Mouse (Mus musculus): ENCODE measurements at regions not wholly inside any gene's neighbourhood (a gene's known extent, or its start where the extent isn't known, plus 50 kb on each side); places are given as distances from the start of the nearest gene placed in this dataset.

DNA sequence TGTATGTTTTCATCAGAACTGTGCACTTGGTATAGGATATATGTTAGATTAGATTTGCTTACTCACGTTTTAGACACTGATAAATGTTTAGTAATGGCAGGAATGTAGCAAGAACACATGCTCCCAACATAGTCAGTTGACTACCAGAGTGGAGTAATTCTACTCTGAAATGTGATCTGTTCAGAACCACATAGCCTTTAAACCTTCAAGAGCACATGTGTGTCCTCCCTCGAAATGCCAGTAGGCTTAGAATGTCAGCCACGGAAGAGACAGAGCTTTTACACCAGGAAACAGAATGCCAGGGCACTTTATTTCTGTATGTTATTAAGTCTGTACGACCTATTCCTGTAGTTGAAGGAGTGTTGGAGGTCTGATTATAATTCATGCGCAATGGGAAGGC lies 51.3 kb upstream of the Cd28 start:
- Histone ChIP-seq H3K27ac (ENCODE audit: low read depth, low read length) (no peak overlapping the region), H3K27me3 (replicated peaks; ENCODE audit: control insufficient read depth, insufficient read depth, low read length) (no peaks in the 10 kb centered on the region), H3K4me3 (ENCODE audit: low read length) (no peak overlapping the region), H3K36me3 (ENCODE audit: control insufficient read depth, insufficient read depth, low read length) (no peaks in the 10 kb centered on the region), H3K9me3 (ENCODE audit: control insufficient read depth, low read length) (no peaks in the 10 kb centered on the region), H3K4me1 (ENCODE audit: control insufficient read depth, insufficient read depth, low read depth, low read length) (peaks cover 3% of the 10 kb centered on the region; the same call in 1 of the 2 replicates), H3K9ac (ENCODE audit: low read depth, low read length) (no peak overlapping the region), H3K4me2 (ENCODE audit: low read length) (no peak overlapping the region)
- WGBS: 84% methylated on average over 5 of the region's 5 CpGs
- ATAC-seq: no peak

DNA sequence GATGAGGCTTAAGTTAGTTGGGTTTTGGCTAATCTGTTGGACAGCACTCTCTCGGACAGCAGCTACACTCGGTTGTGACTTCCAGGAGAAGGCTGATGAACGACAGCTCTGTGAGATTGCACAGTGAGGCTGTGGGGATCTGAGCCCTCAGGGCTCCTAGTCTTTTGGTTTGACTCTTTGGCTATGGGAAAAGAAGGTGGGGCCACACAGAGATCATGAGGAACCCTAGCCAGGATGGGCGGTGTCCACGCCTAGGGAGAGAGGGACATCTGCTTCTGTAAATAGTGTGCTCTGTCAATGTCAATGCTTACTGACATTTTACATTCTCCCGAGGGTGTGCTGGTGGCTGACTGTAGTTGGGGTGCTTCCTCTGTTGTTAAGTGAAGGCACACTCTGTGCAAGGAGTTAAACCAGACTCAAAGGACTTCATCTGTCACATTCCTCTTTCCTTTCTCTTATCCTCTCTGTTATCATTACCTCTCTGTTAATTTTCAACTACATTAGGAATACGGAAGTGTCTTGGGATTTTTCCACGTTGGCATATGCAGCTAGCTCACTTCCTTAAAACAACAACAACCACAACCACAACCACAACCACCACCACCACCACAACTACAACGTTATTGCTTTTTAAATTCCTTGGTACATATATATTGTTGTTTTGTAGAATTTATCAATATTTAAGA lies 54.2 kb upstream of the Cd28 start:
- Histone ChIP-seq H3K9ac (ENCODE audit: low read depth, low read length) (no peak overlapping the region), H3K27ac (ENCODE audit: low read depth, low read length) (no peak overlapping the region), H3K4me1 (ENCODE audit: control insufficient read depth, insufficient read depth, low read depth, low read length) (no peaks in the 10 kb centered on the region), H3K27me3 (replicated peaks; ENCODE audit: control insufficient read depth, insufficient read depth, low read length) (no peaks in the 10 kb centered on the region), H3K4me3 (ENCODE audit: low read length) (no peak overlapping the region), H3K36me3 (ENCODE audit: control insufficient read depth, insufficient read depth, low read length) (no peaks in the 10 kb centered on the region), H3K9me3 (ENCODE audit: control insufficient read depth, low read length) (no peaks in the 10 kb centered on the region), H3K4me2 (ENCODE audit: low read length) (no peak overlapping the region)
- 53% methylated on average over 9 of the region's 9 CpGs for WGBS
- no peak for ATAC-seq

DNA sequence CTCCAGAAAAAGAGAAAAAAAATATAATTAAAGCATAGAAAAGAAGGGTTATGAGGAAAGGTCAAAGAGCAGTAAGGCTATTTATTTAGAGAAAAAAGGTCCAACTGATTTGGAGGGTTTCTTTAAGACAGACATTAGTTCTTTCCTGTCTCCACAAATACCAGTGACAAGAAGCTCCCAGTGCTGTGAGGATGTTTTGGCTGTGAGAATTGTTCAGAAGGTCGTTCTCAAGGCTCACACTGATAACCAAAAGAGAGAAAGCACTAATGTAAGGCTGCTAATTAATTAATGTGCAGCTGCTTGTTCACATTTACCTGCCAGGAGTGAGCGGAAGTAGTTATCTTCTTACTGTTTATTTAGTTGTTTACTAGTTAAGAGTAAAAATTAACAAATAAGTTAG lies 54.7 kb upstream of the Cd28 start:
- Histone ChIP-seq H3K27ac (ENCODE audit: low read depth, low read length) (no peak overlapping the region), H3K9ac (ENCODE audit: low read depth, low read length) (no peak overlapping the region), H3K4me1 (ENCODE audit: control insufficient read depth, insufficient read depth, low read depth, low read length) (no peaks in the 10 kb centered on the region), H3K4me3 (ENCODE audit: low read length) (no peak overlapping the region), H3K36me3 (ENCODE audit: control insufficient read depth, insufficient read depth, low read length) (no peaks in the 10 kb centered on the region), H3K4me2 (ENCODE audit: low read length) (no peak overlapping the region), H3K9me3 (ENCODE audit: control insufficient read depth, low read length) (no peaks in the 10 kb centered on the region), H3K27me3 (replicated peaks; ENCODE audit: control insufficient read depth, insufficient read depth, low read length) (no peaks in the 10 kb centered on the region)
- WGBS: 66% methylated on average over 2 of the region's 2 CpGs
- ATAC-seq: no peak

DNA sequence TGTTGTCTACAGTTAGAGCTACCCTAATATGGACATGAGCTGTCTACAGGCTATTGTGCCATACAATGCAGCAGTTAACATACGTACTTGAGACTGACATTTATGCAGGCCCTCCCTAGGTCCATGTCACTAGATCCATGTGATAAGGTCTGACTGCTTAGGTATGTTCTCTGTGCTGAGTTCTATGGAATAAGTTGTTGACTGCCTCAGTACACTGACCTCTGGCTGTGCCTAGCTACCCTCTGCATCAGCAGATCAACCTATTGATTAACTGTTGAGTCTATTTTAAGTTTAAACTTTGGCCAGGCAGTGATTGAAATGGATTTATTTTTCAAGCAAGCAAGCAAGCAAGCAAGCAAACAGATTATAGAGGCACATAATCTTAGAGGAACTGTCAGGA lies 57.0 kb upstream of the Cd28 start:
- WGBS: 68% methylated on average over 1 of the region's 1 CpGs
- no peak for ATAC-seq
- no peak overlapping the region for H3K4me3 ChIP-seq (ENCODE audit: low read length)

DNA sequence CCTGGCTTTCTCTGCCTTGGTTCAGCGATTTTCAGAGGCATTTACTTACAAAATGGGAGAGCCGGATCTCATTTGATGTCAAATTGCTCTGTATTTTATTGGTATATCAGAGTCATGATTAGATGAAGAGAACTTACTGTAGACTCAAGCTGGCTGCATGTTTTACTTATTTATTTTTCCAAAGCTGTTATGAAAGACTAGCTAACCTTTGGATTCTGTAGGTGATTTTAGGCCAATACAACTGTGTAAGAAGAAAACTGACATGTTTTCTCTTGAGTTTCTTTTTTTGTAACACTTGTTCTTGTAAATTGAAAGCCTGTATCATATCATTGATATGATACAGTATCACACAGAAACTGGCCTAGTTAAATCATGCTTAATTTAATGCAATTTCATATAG lies 57.6 kb upstream of the Cd28 start:
- Histone ChIP-seq H3K9me3 (ENCODE audit: control insufficient read depth, low read length) (no peaks in the 10 kb centered on the region), H3K4me3 (ENCODE audit: low read length) (no peak overlapping the region), H3K4me1 (ENCODE audit: control insufficient read depth, insufficient read depth, low read depth, low read length) (no peaks in the 10 kb centered on the region), H3K36me3 (ENCODE audit: control insufficient read depth, insufficient read depth, low read length) (no peaks in the 10 kb centered on the region), H3K9ac (ENCODE audit: low read depth, low read length) (no peak overlapping the region), H3K27me3 (replicated peaks; ENCODE audit: control insufficient read depth, insufficient read depth, low read length) (no peaks in the 10 kb centered on the region), H3K27ac (ENCODE audit: low read depth, low read length) (no peak overlapping the region), H3K4me2 (ENCODE audit: low read length) (no peak overlapping the region)
- ATAC-seq: no peak
- WGBS: 70% methylated on average over 2 of the region's 2 CpGs

More for the DNA sequence above, 57.0 kb upstream of the Cd28 start:
- no peaks in the 10 kb centered on the region for H3K9me3 ChIP-seq (ENCODE audit: control insufficient read depth, low read length)
- no peak overlapping the region for H3K27ac ChIP-seq (ENCODE audit: low read depth, low read length)
- H3K4me1 ChIP-seq (ENCODE audit: control insufficient read depth, insufficient read depth, low read depth, low read length): no peaks in the 10 kb centered on the region
- H3K4me2 ChIP-seq (ENCODE audit: low read length): no peak overlapping the region
- H3K36me3 ChIP-seq (ENCODE audit: control insufficient read depth, insufficient read depth, low read length): no peaks in the 10 kb centered on the region
- no peaks in the 10 kb centered on the region for H3K27me3 ChIP-seq (replicated peaks; ENCODE audit: control insufficient read depth, insufficient read depth, low read length)
- no peak overlapping the region for H3K9ac ChIP-seq (ENCODE audit: low read depth, low read length)

DNA sequence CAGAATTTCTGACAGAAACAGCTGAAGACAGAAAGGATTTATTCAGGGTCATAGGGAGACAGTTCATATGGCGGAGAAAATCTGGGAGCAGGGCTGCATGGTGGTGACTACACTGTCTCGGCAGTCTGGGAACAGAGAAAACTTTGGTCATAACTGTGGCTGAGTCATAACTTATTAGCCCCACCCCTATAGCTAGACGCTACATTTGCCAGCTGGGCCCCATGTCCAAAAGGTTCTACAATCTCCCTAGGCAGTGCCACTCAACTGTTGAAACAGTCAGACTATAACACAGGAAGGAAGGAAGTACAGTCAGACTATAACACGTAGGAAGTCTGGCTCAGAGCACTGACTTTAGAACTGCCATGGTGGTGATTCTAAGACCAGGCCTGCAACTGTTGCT lies 58.2 kb upstream of the Cd28 start:
- Histone ChIP-seq H3K36me3 (ENCODE audit: control insufficient read depth, insufficient read depth, low read length) (no peaks in the 10 kb centered on the region), H3K4me1 (ENCODE audit: control insufficient read depth, insufficient read depth, low read depth, low read length) (no peaks in the 10 kb centered on the region), H3K27ac (ENCODE audit: low read depth, low read length) (no peak overlapping the region), H3K9ac (ENCODE audit: low read depth, low read length) (no peak overlapping the region), H3K4me3 (ENCODE audit: low read length) (no peak overlapping the region), H3K4me2 (ENCODE audit: low read length) (no peak overlapping the region), H3K27me3 (replicated peaks; ENCODE audit: control insufficient read depth, insufficient read depth, low read length) (no peaks in the 10 kb centered on the region), H3K9me3 (ENCODE audit: control insufficient read depth, low read length) (no peaks in the 10 kb centered on the region)
- no peak for ATAC-seq
- WGBS: 86% methylated on average over 4 of the region's 4 CpGs

DNA sequence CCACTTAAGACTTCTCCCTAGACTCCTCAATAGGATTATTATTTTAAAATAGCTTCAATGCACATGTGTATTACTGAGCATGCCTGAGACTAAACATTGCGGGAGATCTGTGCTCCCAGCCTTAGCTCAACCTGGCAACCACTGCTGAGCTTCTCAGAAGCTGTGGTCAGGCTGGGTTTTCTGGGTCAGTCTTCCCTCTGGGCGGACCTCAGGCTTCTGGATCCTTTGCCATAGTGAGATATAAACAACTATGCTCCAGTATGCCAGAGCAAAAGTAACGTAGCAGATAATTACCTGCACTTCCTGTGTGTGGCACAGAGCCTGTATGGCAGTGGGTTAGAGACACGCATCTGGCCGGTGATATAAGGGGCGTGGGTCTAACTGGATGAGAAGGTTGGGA lies 59.1 kb upstream of the Cd28 start:
- no peak overlapping the region for H3K4me3 ChIP-seq (ENCODE audit: low read length)
- ATAC-seq: no peak
- WGBS: 88% methylated on average over 6 of the region's 6 CpGs
- H3K4me2 ChIP-seq (ENCODE audit: low read length): no peak overlapping the region
- H3K27ac ChIP-seq (ENCODE audit: low read depth, low read length): no peak overlapping the region
- H3K9me3 ChIP-seq (ENCODE audit: control insufficient read depth, low read length): no peaks in the 10 kb centered on the region
- H3K4me1 ChIP-seq (ENCODE audit: control insufficient read depth, insufficient read depth, low read depth, low read length): no peaks in the 10 kb centered on the region
- no peak overlapping the region for H3K9ac ChIP-seq (ENCODE audit: low read depth, low read length)
- H3K27me3 ChIP-seq (replicated peaks; ENCODE audit: control insufficient read depth, insufficient read depth, low read length): no peaks in the 10 kb centered on the region
- H3K36me3 ChIP-seq (ENCODE audit: control insufficient read depth, insufficient read depth, low read length): no peaks in the 10 kb centered on the region

DNA sequence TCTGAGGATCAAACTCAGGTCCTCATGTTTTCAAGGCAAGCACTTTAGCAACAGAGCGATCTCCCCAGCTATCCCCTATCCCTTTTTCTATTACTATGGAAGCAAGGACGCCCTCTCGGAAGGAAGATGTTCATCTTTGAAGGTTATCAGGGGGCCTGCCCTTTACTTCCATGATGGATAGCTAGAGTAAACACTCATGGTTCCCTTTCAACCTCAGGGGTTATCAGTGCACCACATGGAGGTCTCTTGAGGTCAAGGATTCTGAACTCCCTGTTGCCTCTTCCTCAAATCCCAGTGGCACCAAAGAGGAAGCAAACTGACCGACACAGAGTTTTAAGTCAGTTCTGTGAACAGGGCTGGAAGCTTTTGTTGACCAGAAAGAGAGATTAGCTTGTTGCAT lies 59.6 kb upstream of the Cd28 start:
- H3K27ac ChIP-seq (ENCODE audit: low read depth, low read length): no peak overlapping the region
- no peaks in the 10 kb centered on the region for H3K36me3 ChIP-seq (ENCODE audit: control insufficient read depth, insufficient read depth, low read length)
- 83% methylated on average over 4 of the region's 4 CpGs for WGBS
- H3K9ac ChIP-seq (ENCODE audit: low read depth, low read length): no peak overlapping the region
- no peak overlapping the region for H3K4me3 ChIP-seq (ENCODE audit: low read length)
- H3K27me3 ChIP-seq (replicated peaks; ENCODE audit: control insufficient read depth, insufficient read depth, low read length): no peaks in the 10 kb centered on the region
- no peaks in the 10 kb centered on the region for H3K9me3 ChIP-seq (ENCODE audit: control insufficient read depth, low read length)
- H3K4me1 ChIP-seq (ENCODE audit: control insufficient read depth, insufficient read depth, low read depth, low read length): no peaks in the 10 kb centered on the region
- ATAC-seq: no peak
- no peak overlapping the region for H3K4me2 ChIP-seq (ENCODE audit: low read length)

DNA sequence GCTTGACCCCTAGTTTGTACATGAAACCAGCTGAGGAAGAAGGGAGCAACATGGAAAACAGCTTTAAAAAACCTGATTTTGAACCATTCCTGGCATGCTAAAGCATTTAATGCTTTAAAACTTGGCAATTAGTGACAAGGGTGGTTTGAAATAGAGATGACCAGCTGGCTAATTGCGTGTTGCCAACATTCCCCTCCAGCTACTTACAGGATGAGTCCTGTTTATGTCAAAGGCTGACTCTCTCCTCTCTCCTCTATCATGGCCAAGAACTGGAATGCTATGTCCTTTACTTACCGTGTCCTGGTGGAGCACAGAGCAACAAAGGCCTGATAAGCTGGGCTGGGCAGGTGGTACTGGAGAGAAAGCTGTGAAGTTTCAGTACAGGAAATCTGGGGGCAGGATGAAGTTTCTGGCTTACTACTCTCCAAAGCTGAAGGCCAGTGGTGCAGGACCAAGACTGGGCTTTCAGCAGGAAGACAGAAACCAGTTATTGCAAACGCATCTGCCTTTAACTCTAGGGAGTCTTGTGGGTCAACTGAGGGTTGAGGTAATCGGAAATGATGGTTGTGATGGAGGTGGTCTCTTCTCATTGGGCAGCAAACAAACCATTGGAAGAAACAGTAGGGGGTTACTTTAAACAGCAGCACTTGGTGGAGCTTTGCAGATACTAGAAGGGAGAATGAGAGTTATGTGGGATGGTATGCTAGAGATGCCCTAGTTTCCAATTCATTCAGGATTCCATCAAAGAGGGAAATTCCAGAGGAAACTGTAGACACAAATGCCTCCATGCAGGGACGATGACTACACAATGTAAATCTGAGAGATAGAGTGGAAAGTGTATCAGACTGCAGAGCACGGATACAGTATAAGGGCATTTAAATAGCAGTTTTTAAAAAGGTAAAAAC lies 60.7 kb upstream of the Cd28 start:
- no peaks in the 10 kb centered on the region for H3K36me3 ChIP-seq (ENCODE audit: control insufficient read depth, insufficient read depth, low read length)
- no peaks in the 10 kb centered on the region for H3K4me1 ChIP-seq (ENCODE audit: control insufficient read depth, insufficient read depth, low read depth, low read length)
- no peaks in the 10 kb centered on the region for H3K27me3 ChIP-seq (replicated peaks; ENCODE audit: control insufficient read depth, insufficient read depth, low read length)
- H3K9me3 ChIP-seq (ENCODE audit: control insufficient read depth, low read length): no peaks in the 10 kb centered on the region
- H3K9ac ChIP-seq (ENCODE audit: low read depth, low read length): no peak overlapping the region
- H3K4me3 ChIP-seq (ENCODE audit: low read length): no peak overlapping the region
- ATAC-seq: no peak
- H3K4me2 ChIP-seq (ENCODE audit: low read length): no peak overlapping the region
- 81% methylated on average over 6 of the region's 6 CpGs for WGBS
- no peak overlapping the region for H3K27ac ChIP-seq (ENCODE audit: low read depth, low read length)

Measured in hindbrain, embryonic 16.5 days (tissue).